Mouse (Mus musculus): ENCODE results near the gene Prss45.
"Not testable (repeated sequence)": the region's sequence is repeated elsewhere in the genome, so short reads cannot be mapped to it uniquely, and the experiment has no call there.

The Prss45 gene

GRCm38 (mm10) chr9:110834411-110834810, at the start of gene Prss45:
Gene Prss45, plus strand, starts transcription at chr9:110834588.
- no peak for DNase-seq

GRCm38 (mm10) chr9:110788169-110788568, 46.2 kb upstream of the Prss45 start:
- no peak for DNase-seq

- DNase-seq: no peak
Measured at GRCm38 (mm10) chr9:110790462-110790861, 43.9 kb upstream of the Prss45 start.

GRCm38 (mm10) chr9:110797013-110797412, 37.4 kb upstream of the Prss45 start:
- DNase-seq: no peak

GRCm38 (mm10) chr9:110797866-110798265, 36.5 kb upstream of the Prss45 start, which contains the start of gene Prss42:
Gene Prss42, plus strand, starts transcription at chr9:110798166.
- DNase-seq: no peak

- DNase-seq: no peak
Measured at GRCm38 (mm10) chr9:110800834-110801479, 33.4 kb upstream of the Prss45 start.

GRCm38 (mm10) chr9:110803294-110803693, 31.1 kb upstream of the Prss45 start:
- no peak for DNase-seq

- no peak for DNase-seq
Measured at GRCm38 (mm10) chr9:110810051-110810450, 24.3 kb upstream of the Prss45 start.

- no peak for DNase-seq
Measured at GRCm38 (mm10) chr9:110813789-110814188, 20.6 kb upstream of the Prss45 start, which contains the start of gene Prss44. Gene Prss44, plus strand, starts transcription at chr9:110813994.

- DNase-seq: not testable (repeated sequence)
Measured at GRCm38 (mm10) chr9:110820546-110820945, 13.8 kb upstream of the Prss45 start.

GRCm38 (mm10) chr9:110821436-110821835, 13.0 kb upstream of the Prss45 start:
- DNase-seq: no peak

- no peak for DNase-seq
Measured at GRCm38 (mm10) chr9:110825426-110825825, 9.0 kb upstream of the Prss45 start.

GRCm38 (mm10) chr9:110825832-110826231, 8.6 kb upstream of the Prss45 start:
- no peak for DNase-seq

- DNase-seq: no peak
Measured at GRCm38 (mm10) chr9:110826390-110826789, 8.0 kb upstream of the Prss45 start, which contains the start of gene Prss43. Gene Prss43, plus strand, starts transcription at chr9:110826690.

- DNase-seq: peak; percentile 39
Measured at GRCm38 (mm10) chr9:110833021-110833420, 1.4 kb upstream of the Prss45 start.

- no peak for DNase-seq
Measured at GRCm38 (mm10) chr9:110834961-110835360, 573 bp downstream of the Prss45 start.

- no peak for DNase-seq
Measured at GRCm38 (mm10) chr9:110836112-110836511, 1.7 kb downstream of the Prss45 start.

- DNase-seq: no peak
Measured at GRCm38 (mm10) chr9:110840905-110841304, 6.5 kb downstream of the Prss45 start.

- DNase-seq: no peak
Measured at GRCm38 (mm10) chr9:110841438-110841837, 7.0 kb downstream of the Prss45 start.

- DNase-seq: no peak
Measured at GRCm38 (mm10) chr9:110844206-110844605, 9.8 kb downstream of the Prss45 start, which contains the start of gene Prss46. Gene Prss46, plus strand, starts transcription at chr9:110844506.

- DNase-seq: no peak
Measured at GRCm38 (mm10) chr9:110849162-110849561, 14.8 kb downstream of the Prss45 start.

- no peak for DNase-seq
Measured at GRCm38 (mm10) chr9:110855903-110856302, 21.5 kb downstream of the Prss45 start.

- DNase-seq: peak; percentile 48
Measured at GRCm38 (mm10) chr9:110856920-110857319, 22.5 kb downstream of the Prss45 start.

- DNase-seq: peak; percentile 74
Measured at GRCm38 (mm10) chr9:110857781-110858472, 23.5 kb downstream of the Prss45 start, which contains the start of gene Prss50. Gene Prss50, plus strand, starts transcription at chr9:110857967.

Measured in thymus, postnatal 4 days (tissue).